Mouse (Mus musculus): ENCODE results near the gene Nelfe. TPM values are rescaled to one million over a fixed set of nuclear protein-coding genes. Genes with fewer than 3 reads are reported as not detected.
"Not testable (repeated sequence)": the region's sequence is repeated elsewhere in the genome, so short reads cannot be mapped to it uniquely, and the experiment has no call there.

Nelfe gene
- 40.6 and 41.3 TPM in 2 replicates for total RNA-seq (2017)

DNA sequence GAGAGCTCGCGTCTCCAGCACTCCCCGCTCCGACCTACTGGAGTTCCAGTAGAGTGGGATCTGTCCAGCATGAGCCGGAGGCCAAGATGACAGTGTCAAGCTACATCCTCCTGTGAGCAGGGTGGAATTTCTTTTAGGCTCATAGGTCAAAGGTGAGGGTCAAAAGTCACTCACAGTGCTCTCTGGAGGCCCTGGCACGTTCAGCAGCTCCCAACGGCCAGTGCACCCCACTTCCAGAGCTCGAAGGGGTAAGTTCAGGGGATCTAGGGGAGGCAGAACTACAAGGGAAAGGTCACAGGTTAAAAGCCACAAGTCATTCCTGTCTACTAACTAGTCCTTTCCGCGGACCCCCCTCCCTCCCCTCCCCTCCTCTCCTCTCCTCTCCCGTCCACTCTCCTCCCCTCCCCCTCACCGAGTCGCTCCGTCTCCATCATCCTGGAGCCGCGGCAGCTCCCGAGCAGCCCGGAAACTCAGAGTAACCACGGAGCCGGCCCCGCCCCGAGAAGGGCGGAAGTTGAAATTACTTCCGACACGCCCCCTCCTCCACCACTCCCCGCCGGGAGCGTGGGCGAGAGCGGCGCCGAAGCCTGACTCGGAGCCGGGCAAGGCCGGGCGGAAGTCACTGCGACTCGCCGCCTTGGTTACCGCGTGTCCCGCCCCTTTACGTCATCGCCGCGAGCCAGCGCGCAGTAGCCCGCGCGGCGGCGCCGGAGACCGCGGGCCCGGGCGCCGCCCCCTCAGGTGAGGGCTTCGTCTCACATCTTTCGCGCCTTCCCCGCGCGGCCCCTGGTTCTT is at the start of gene Nelfe, which contains the start of gene Skiv2l:
Gene Nelfe (plus strand): TSS at position 670 of the 795 bp plus-strand sequence.
Gene Skiv2l (minus strand): TSS at position 489 of the 795 bp plus-strand sequence.
- peak; percentile 97 for ATAC-seq (replicated peaks in 1 of 2; ENCODE audit: insufficient read depth in 1 of 2, low FRiP score in 2 of 2, low TSS enrichment in 1 of 2, low read depth in 1 of 2, poor library complexity in 2 of 2, severe bottlenecking in 2 of 2)

DNA sequence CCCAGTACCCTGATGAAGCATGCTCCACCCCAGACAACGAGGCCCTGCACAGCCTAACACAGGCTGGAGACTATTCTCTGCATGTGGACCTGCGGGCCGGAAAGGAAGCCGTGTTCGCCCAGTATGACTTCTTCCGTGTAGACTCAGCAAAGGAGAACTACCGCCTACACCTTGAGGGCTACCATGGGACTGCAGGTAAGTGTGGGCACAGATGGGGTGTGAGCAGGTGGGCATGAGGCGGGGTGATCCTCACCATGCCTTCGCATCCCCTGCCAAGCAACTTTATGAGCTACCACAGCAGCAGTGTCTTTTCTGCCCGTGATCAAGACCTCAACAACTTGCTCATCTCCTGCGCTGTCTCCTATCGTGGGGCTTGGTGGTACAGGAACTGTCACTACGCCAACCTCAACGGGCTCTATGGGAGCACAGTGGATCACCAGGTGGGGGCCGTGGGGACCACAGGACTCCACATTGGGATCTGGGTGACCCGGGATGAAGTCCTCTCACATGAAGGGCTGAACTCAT is 49.3 kb upstream of the Nelfe start:
- not testable (repeated sequence) for ATAC-seq (replicated peaks in 1 of 2; ENCODE audit: insufficient read depth in 1 of 2, low FRiP score in 2 of 2, low TSS enrichment in 1 of 2, low read depth in 1 of 2, poor library complexity in 2 of 2, severe bottlenecking in 2 of 2)

DNA sequence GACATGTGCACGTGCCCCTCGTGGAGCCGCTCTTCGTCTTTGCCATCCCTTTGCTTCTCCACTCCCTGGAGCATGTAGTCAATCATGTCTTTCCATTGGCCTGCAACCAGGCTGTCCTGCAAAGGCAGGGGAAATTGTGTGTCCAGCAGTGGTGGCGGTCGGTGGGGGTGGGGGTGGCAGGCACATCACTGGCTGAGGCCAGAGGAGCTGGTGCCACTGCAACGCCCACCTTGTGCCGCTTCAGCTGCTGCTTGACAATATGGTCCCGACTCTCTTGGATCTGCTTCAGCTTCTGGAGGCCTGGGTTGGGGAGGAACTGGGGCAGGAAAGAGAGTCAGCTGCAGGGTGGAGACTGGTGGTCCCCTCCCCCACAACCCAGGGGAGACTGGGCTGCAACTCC is 47.4 kb upstream of the Nelfe start:
- not testable (repeated sequence) for ATAC-seq (replicated peaks in 1 of 2; ENCODE audit: insufficient read depth in 1 of 2, low FRiP score in 2 of 2, low TSS enrichment in 1 of 2, low read depth in 1 of 2, poor library complexity in 2 of 2, severe bottlenecking in 2 of 2)

DNA sequence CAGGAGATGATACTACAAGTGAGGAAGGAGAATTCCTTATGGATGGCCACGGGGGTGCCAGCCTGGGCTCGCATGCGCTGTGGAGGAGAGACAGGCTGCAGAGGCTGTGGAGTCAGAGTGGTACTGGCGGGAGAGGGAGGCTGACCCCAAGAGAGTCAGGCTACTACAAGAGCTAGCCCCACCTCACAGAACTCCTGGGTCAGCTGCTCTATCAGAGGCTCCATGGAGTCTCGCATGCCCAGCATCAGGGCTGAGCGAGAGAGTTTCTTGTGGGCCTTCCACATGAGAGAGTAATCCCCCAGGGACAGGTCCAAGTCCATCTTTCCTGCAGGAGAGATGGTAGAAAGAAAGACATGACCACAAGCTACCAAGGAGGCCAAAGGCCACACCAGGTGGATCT is 46.8 kb upstream of the Nelfe start:
- ATAC-seq (replicated peaks in 1 of 2; ENCODE audit: insufficient read depth in 1 of 2, low FRiP score in 2 of 2, low TSS enrichment in 1 of 2, low read depth in 1 of 2, poor library complexity in 2 of 2, severe bottlenecking in 2 of 2) = not testable (repeated sequence)

DNA sequence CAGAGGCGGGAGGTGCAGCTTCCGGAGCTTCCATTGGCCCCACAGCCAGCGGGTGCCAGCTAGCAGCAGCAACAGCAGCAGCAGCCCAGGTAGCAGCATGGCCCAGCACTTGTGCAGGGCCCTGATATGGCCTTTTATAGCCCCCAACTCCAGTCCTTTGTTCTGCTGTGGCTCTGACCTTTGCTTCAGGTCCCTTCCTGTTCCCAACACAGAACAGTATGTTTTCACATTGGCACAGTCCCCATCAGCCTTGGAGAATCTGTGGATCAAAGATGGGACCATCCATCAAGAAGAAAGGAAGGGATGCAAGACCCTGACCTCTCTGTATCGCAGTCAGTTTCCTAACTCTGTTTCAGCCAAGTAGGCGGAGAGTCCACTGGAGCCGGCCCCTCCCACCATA is 45.9 kb upstream of the Nelfe start, which contains the start of gene Cyp21a1:
Gene Cyp21a1 (minus strand): TSS at position 261 of the 400 bp plus-strand sequence.
- not testable (repeated sequence) for ATAC-seq (replicated peaks in 1 of 2; ENCODE audit: insufficient read depth in 1 of 2, low FRiP score in 2 of 2, low TSS enrichment in 1 of 2, low read depth in 1 of 2, poor library complexity in 2 of 2, severe bottlenecking in 2 of 2)

DNA sequence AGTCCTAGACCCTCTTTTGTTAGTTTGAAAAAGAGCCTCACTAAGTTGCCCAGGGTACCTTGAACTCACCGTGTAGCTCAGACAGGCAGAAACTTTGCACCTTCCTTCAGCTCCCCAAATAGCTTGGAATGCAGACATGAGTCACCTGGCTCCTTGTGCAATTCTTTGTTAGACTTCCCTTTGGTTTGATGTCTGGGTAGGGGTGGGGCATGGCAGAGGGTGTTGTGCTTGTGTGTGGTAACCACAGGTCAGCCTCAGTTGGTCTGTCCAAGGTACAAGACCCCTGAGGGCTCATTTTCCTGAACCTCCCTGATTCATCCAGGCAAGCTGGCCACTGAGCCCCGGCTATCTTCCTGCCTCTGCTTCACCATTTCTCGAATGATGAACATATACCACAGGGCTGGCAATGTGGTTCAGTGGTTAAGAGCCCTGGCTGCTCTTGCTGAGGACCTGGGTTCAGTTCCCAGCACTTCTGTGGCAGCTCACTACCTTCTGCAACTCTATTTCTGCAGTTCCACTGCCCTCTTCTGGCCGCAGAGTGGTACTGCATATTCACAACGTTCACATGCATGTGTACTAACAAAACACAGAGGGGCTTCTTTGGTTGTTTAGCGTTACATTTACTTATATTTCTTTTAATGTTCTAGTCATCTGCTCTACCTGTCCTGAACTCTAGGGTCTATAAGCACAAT is 45.2 kb upstream of the Nelfe start:
- ATAC-seq (replicated peaks in 1 of 2; ENCODE audit: insufficient read depth in 1 of 2, low FRiP score in 2 of 2, low TSS enrichment in 1 of 2, low read depth in 1 of 2, poor library complexity in 2 of 2, severe bottlenecking in 2 of 2) = no peak

DNA sequence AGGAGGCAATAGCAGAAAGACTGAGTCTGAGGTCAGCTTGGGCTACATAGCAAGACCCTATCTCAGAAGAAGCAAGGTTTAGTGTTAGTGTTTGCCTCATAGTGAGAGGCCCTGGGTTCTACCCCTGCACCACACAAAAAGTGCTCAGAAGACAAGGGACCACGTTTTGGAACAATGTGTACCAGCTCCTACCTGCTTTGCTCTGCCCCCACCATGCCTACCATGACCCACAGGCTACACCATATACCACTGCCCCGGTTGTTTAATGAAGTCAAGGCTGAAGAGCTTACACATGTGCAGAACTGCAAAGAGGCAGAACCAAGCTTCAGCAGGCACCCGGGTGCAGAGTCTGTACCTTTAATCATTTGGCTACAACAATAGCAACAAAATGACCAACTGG is 43.0 kb upstream of the Nelfe start:
- ATAC-seq (replicated peaks in 1 of 2; ENCODE audit: insufficient read depth in 1 of 2, low FRiP score in 2 of 2, low TSS enrichment in 1 of 2, low read depth in 1 of 2, poor library complexity in 2 of 2, severe bottlenecking in 2 of 2) = no peak

DNA sequence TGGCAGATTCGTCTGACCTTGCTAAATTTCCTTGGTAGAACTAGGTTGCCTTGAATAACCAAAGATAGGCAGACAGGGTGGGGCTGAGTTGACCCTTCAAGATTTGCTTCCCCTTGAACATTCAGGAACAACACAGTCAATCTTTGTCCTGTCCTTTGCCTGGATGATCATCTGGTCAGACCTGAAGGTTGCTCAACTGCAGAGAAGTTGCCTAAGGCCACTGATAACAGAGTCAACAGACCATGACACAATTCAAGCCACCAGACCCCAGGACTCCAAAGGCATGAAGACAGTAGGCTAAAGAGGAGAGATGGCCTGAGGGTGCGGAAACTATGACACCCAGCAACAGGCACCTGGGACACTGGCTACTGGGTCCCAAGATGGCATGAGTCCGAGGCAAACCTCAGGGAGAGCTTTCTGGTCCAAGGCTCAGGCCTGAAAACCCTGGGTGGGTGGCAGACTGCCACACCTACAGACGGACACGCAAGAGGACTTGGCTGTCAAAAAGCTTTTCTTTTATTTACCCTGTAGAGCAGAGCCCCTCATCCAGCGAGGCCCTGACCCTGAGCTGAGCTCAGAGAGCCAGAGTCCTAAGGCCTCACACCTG is 41.5 kb upstream of the Nelfe start:
- ATAC-seq (replicated peaks in 1 of 2; ENCODE audit: insufficient read depth in 1 of 2, low FRiP score in 2 of 2, low TSS enrichment in 1 of 2, low read depth in 1 of 2, poor library complexity in 2 of 2, severe bottlenecking in 2 of 2) = no peak

DNA sequence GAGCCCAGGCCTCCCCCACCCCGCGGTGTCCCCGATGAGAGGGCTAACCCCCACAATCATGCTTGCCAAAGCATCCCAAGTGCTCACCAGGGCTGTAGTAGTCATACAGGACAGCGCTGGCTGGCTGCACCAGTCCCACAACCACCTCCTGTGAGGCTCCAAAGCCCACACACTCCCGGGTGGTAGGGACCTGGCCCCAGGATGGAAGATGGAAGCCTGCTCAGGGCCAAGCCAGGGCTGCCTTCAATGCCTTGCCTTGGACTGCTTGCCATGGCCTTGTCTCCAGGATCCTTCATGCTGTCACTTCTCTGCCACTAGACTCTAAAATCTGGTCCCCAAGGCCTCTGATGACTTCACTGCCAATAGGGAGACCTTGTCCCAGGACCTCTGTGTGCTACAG is 39.8 kb upstream of the Nelfe start:
- ATAC-seq (replicated peaks in 1 of 2; ENCODE audit: insufficient read depth in 1 of 2, low FRiP score in 2 of 2, low TSS enrichment in 1 of 2, low read depth in 1 of 2, poor library complexity in 2 of 2, severe bottlenecking in 2 of 2) = not testable (repeated sequence)

DNA sequence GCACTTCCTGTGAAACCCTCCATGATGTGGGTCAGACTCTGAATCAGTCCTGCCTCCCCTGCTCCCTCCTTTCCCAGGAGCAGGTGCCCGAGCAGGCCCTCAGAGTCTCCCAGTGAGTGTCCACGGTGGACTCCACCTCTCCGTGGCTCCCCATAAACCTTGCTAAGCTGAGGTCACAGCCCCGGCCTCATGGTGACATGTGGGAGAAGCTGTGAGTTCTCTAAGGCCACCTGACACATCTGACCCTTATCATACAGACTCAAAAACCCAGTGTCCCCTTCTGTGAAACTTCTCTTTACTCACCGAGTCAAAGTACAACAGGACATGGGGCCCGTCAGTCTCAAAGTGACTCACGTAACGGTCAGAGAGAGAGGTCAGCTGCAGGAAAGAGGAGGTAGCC is 39.4 kb upstream of the Nelfe start:
- ATAC-seq (replicated peaks in 1 of 2; ENCODE audit: insufficient read depth in 1 of 2, low FRiP score in 2 of 2, low TSS enrichment in 1 of 2, low read depth in 1 of 2, poor library complexity in 2 of 2, severe bottlenecking in 2 of 2) = not testable (repeated sequence)

DNA sequence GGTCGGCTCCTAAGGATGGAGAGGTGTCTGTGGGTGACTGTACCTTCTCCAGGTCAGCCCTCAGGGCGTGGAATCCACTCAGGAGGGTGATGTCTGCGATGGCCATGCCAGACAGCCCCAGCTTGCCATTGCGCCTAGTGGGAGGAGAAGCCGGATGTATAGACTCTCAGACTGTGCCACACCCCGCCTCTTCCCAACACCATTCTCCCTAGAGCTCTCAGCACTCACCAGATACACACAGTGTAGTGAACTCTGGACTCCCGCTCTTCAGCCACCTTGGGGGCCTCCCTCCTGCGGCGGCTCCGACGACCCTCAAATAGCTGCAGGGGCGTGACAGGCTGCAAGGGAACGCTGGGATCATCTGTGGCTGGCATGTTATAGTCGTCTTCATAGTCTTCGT is 38.9 kb upstream of the Nelfe start:
- ATAC-seq (replicated peaks in 1 of 2; ENCODE audit: insufficient read depth in 1 of 2, low FRiP score in 2 of 2, low TSS enrichment in 1 of 2, low read depth in 1 of 2, poor library complexity in 2 of 2, severe bottlenecking in 2 of 2) = no peak

DNA sequence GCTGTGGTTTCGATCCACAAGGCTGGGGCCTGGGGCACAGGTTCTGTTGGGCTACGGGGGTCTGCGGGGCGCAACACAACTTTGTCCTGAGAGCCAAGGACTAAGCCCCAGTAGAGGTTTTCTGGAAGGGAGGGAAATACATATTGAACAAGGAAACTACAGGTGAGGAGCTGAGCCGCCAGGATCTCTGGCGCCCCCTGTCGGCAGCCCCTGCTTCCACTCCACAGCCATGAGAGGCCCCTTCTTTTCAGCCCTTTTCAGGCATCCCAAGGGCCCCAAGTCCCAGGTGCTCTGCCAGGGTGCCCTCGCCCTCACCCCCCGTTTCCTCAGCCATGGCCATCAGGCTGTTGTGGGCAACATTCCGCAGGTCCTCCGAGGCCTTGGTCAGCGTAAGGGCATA is 36.4 kb upstream of the Nelfe start:
- not testable (repeated sequence) for ATAC-seq (replicated peaks in 1 of 2; ENCODE audit: insufficient read depth in 1 of 2, low FRiP score in 2 of 2, low TSS enrichment in 1 of 2, low read depth in 1 of 2, poor library complexity in 2 of 2, severe bottlenecking in 2 of 2)

DNA sequence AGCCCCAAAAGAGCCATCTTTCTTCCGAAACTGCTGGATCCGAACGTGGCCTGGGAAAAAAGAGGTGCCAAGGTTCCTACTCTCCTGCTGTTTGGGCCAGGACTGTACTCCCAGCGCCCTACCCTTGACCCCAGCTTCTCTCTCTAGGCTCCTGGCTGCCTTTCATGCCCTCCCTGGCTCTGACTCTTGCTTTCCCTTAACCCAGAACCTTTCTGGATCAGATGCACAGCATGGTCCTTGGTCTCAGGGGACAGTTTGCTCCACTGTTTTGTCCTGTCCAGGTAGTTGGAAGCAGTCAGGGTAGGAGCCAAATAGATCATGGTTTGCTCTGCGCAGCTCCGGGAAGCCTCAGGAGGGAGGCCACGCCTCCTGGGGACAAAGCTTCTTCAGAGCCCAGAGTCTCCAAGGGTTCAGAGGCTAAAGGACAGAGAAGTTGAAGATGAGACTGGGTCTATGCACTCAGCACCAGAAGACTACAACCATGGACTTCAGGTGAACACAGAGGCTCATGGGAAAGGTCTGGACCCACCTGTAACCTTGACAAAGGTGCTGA is 35.3 kb upstream of the Nelfe start:
- ATAC-seq (replicated peaks in 1 of 2; ENCODE audit: insufficient read depth in 1 of 2, low FRiP score in 2 of 2, low TSS enrichment in 1 of 2, low read depth in 1 of 2, poor library complexity in 2 of 2, severe bottlenecking in 2 of 2) = no peak

DNA sequence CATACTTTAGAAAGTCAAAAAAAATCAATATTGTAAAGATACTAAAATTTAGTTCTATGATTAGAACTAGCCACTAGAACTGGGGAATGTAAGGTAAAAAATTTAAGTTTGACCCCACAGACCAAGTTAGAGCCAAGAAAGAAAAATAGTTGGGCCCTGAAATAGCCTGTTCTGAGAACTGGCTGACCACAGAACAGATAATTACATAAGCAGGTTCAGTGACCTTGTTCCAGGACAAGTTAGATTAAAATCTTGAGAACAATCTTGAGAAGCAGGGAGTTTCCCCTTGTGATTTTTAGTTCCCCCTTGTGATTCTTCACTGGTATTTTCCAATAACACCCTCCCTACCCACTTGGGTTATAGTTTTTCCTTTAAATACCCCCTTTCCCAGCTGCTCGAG is 19.4 kb upstream of the Nelfe start:
- not testable (repeated sequence) for ATAC-seq (replicated peaks in 1 of 2; ENCODE audit: insufficient read depth in 1 of 2, low FRiP score in 2 of 2, low TSS enrichment in 1 of 2, low read depth in 1 of 2, poor library complexity in 2 of 2, severe bottlenecking in 2 of 2)

DNA sequence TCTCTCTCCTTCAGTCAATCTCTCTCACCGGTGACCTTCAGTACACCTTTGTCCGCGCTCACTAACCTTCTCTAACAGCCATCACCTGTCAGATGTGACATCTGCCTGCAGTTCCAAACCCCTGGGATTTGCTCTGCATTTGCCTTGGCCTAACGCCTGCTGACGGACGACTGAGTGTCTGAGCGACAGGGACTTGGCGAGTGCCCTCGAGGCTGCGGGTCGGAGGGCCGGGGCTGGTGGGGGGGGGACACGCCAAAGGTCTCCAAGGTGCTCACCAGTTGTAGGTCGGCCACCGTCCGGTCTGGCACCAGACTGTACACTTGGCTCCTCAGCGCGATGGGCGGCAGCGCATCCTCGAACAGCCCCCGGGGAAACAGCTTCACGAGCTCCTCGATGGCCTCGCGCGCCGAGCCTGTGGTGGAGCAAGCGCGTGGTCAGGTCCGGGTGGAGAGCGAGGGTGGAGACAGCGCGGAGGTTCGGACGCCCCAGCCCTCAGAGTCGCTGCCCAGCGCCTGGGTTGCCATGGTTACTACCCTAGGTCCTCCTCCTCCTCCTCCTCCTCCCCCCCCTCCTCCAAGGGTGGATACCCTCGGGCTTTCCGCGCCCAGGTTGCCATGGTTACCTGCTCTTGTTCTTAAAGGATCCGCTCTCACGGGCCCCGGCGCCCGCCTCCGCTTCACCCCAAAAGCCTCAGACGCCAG is 13.9 kb upstream of the Nelfe start:
- ATAC-seq (replicated peaks in 1 of 2; ENCODE audit: insufficient read depth in 1 of 2, low FRiP score in 2 of 2, low TSS enrichment in 1 of 2, low read depth in 1 of 2, poor library complexity in 2 of 2, severe bottlenecking in 2 of 2) = peak; percentile 47 to 62; a peak in 3 of 4 replicates

DNA sequence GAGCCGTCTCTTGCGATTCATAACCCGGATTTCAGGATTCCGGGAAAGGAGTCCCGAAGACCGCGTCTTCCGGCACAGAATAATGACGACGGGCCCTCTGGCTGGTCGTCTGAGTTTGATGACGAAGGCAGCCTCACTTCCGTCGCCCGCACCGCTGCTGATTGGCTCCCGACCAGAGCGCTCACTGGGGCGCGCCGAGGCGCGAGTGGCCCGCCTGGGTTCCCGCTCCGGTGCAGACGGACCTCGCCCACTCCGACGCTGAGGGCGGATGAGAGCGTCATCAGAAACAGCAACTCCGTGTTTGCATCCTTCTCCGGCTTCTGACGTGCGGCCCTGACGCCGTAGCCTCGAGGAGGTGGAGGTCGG is 13.4 kb upstream of the Nelfe start, which contains the start of the genes Stk19 and Dxo:
Gene Stk19 (minus strand): TSS at position 90 of the 366 bp plus-strand sequence.
Gene Dxo (plus strand): TSS at position 164 of the 366 bp plus-strand sequence.
- ATAC-seq (replicated peaks in 1 of 2; ENCODE audit: insufficient read depth in 1 of 2, low FRiP score in 2 of 2, low TSS enrichment in 1 of 2, low read depth in 1 of 2, poor library complexity in 2 of 2, severe bottlenecking in 2 of 2) = peak; percentile 87 to 92

All from hematopoietic stem cell, adult 5-6 weeks (primary cell).